Mouse (Mus musculus) brain, embryonic 14.5 days (tissue): ENCODE measurements at regions not wholly inside any gene's neighbourhood (a gene's known extent, or its start where the extent isn't known, plus 50 kb on each side); places are given as distances from the start of the nearest gene placed in this dataset.

ENCODE experiments used
- CTCF ChIP-seq: fragments of 200-500 bp; IDR thresholded peaks from 2 replicates; pipeline ENCODE4 v1.5.1; 2012; ENCODE audit warnings: inconsistent platforms, mild to moderate bottlenecking, moderate library complexity, borderline replicate concordance; ENCODE audit not compliant: insufficient read depth, insufficient read length; ENCODE audit errors: extremely low read depth
- POLR2A ChIP-seq: fragments of 200-500 bp; IDR thresholded peaks from 2 replicates; pipeline ENCODE4 v1.6.1; 2012; ENCODE audit warnings: mild to moderate bottlenecking, inconsistent platforms, borderline replicate concordance; ENCODE audit not compliant: poor library complexity, insufficient read depth, insufficient read length, severe bottlenecking; ENCODE audit errors: extremely low read depth

DNA sequence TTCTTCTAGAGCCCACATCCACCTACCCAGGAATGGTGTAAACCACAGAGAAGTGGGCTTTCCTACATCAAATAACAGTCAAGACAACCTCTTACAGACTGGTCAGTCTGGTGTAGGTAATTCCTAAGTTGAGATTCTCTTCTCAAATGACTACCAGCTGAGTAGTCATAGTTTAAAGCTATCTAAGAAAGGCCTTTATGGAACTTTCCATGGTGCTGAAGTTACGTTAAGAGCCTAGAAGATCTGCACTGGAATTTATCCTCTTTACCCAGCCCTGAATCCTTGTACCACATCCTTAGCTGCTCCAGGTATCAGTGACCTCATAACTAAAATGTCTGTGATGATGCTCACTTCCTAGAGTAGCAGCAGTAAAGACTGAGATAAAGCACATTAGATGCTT, 385.2 kb downstream of the 1810013L24Rik start:
- TF ChIP-seq CTCF, result no peak
- TF ChIP-seq POLR2A, result no peak
